8 mouse cellular contexts compared by ENCODE assay signal in genomic region chr9:27030763-27031100, GRCm38 (mm10). TPM values are rescaled to one million over a fixed set of nuclear protein-coding genes. Genes with fewer than 3 reads are reported as not detected.
DNase-seq lines count a peak whose midpoint lies in the region; ATAC-seq and TF ChIP-seq lines count a peak whose summit lies in the region.

No protein-coding gene starts in this region.

- H3K4me2 ChIP-seq in embryonic facial prominence, embryonic 12.5 days (replicated peaks): peak overlapping the region; percentile 88
- peak overlapping the region; percentile 61 for H3K4me2 ChIP-seq in intestine, embryonic 15.5 days (replicated peaks)
- H3K4me2 ChIP-seq in neural tube, embryonic 12.5 days (replicated peaks): peak overlapping the region; percentile 87

- H3K4me3 ChIP-seq in layer of hippocampus, adult 2 months: peak overlapping the region; percentile 100
- peak overlapping the region; percentile 98 for H3K4me3 ChIP-seq in embryonic facial prominence, embryonic 12.5 days
- peak overlapping the region; percentile 100 for H3K4me3 ChIP-seq in intestine, embryonic 15.5 days (replicated peaks)
- peak overlapping the region; percentile 95 for H3K4me3 ChIP-seq in neural tube, embryonic 12.5 days

- H3K9ac ChIP-seq in embryonic facial prominence, embryonic 12.5 days: peak overlapping the region; percentile 70
- peak overlapping the region; percentile 63 for H3K9ac ChIP-seq in intestine, embryonic 15.5 days
- peak overlapping the region; percentile 86 for H3K9ac ChIP-seq in neural tube, embryonic 12.5 days

- H3K9me3 ChIP-seq in embryonic facial prominence, embryonic 12.5 days: no peaks in the 10 kb centered on the region
- no peaks in the 10 kb centered on the region for H3K9me3 ChIP-seq in intestine, embryonic 15.5 days
- H3K9me3 ChIP-seq in neural tube, embryonic 12.5 days: no peaks in the 10 kb centered on the region

- TF ChIP-seq CTCF in layer of hippocampus, adult 2 months (conservative IDR thresholded peaks at IDR 0.05): no peak

- H3K36me3 ChIP-seq in embryonic facial prominence, embryonic 12.5 days: no peaks in the 10 kb centered on the region
- no peaks in the 10 kb centered on the region for H3K36me3 ChIP-seq in intestine, embryonic 15.5 days
- peaks cover 4% of the 10 kb centered on the region; the same call in 1 of the 2 replicates for H3K36me3 ChIP-seq in neural tube, embryonic 12.5 days

- ATAC-seq in embryonic facial prominence, embryonic 12.5 days (ENCODE audit: insufficient number of reproducible peaks, insufficient read depth, low FRiP score, low TSS enrichment): no peak
- ATAC-seq in intestine, embryonic 15.5 days: peak; percentile 44
- ATAC-seq in neural tube, embryonic 12.5 days (ENCODE audit: low FRiP score, low read depth): peak; percentile 19; the same call in 1 of the 2 replicates

- H3K4me1 ChIP-seq in embryonic facial prominence, embryonic 12.5 days: peaks cover 39% of the 10 kb centered on the region
- peaks cover 32% of the 10 kb centered on the region for H3K4me1 ChIP-seq in intestine, embryonic 15.5 days (replicated peaks)
- peaks cover 44% of the 10 kb centered on the region for H3K4me1 ChIP-seq in neural tube, embryonic 12.5 days

- WGBS in embryonic facial prominence, embryonic 12.5 days: under 1% methylated on average over 17 of the region's 17 CpGs
- under 1% methylated on average over 17 of the region's 17 CpGs for WGBS in intestine, embryonic 15.5 days
- under 1% methylated on average over 17 of the region's 17 CpGs for WGBS in neural tube, embryonic 12.5 days

- no peak for DNase-seq in layer of hippocampus, adult 2 months (ENCODE audit: low spot score in 2 of 2)
- no peak for DNase-seq in layer of hippocampus, postnatal 25 days (ENCODE audit: extremely low spot score in 1 of 2, low spot score in 1 of 2)
- no peak for DNase-seq in T-cell, adult 2 months (ENCODE audit: low spot score)
- DNase-seq in embryo, embryonic 11 days: no peak
- no peak for DNase-seq in frontal cortex, postnatal 14 days (ENCODE audit: low spot score in 2 of 2)

- no peaks in the 10 kb centered on the region for H3K27me3 ChIP-seq in embryonic facial prominence, embryonic 12.5 days
- H3K27me3 ChIP-seq in intestine, embryonic 15.5 days (replicated peaks): no peaks in the 10 kb centered on the region
- H3K27me3 ChIP-seq in neural tube, embryonic 12.5 days (replicated peaks): no peaks in the 10 kb centered on the region

- peak overlapping the region; percentile 94 for H3K27ac ChIP-seq in layer of hippocampus, adult 2 months
- 0 out of 2 replicates have a peak overlapping the region, but pooled peaks have one; percentile 90 for H3K27ac ChIP-seq in embryonic facial prominence, embryonic 12.5 days
- H3K27ac ChIP-seq in intestine, embryonic 15.5 days: peak overlapping the region; percentile 91
- peak overlapping the region; percentile 5; the same call in 1 of the 2 replicates for H3K27ac ChIP-seq in neural tube, embryonic 12.5 days

RNA-seq across cellular contexts. Expression of gene Ncapd3, which starts 0.8 kb away (rescaled TPM):
- 10 to 100 TPM; 18.8 to 19.6 TPM for total RNA-seq in layer of hippocampus, adult 2 months (2021)
- 10 to 100 TPM; 15.6 to 19.0 TPM for total RNA-seq in layer of hippocampus, postnatal 25 days (2021)
- 33.4 and 35.6 TPM in 2 replicates for polyA plus RNA-seq in embryonic facial prominence, embryonic 12.5 days (2016; fragmentation: Nextera tagmentation; extraction: Ambion mirVana)
- polyA plus RNA-seq in intestine, embryonic 15.5 days (2015; fragmentation: Nextera tagmentation; extraction: Ambion mirVana): 23.7 and 25.9 TPM in 2 replicates
- 24.8 and 27.6 TPM in 2 replicates for polyA plus RNA-seq in neural tube, embryonic 12.5 days (2016; fragmentation: Nextera tagmentation; extraction: Ambion mirVana)

RNA-seq across cellular contexts. Expression of gene Vps26b, which starts 0.9 kb away (rescaled TPM):
- 100 to 1,000 TPM; 106 to 111 TPM for total RNA-seq in layer of hippocampus, adult 2 months (2021)
- total RNA-seq in layer of hippocampus, postnatal 25 days (2021): 100 to 1,000 TPM; 111 to 114 TPM
- 47.6 and 49.3 TPM in 2 replicates for polyA plus RNA-seq in embryonic facial prominence, embryonic 12.5 days (2016; fragmentation: Nextera tagmentation; extraction: Ambion mirVana)
- polyA plus RNA-seq in intestine, embryonic 15.5 days (2015; fragmentation: Nextera tagmentation; extraction: Ambion mirVana): 30.9 and 32.3 TPM in 2 replicates
- polyA plus RNA-seq in neural tube, embryonic 12.5 days (2016; fragmentation: Nextera tagmentation; extraction: Ambion mirVana): 66.2 TPM in 2 replicates

RNA-seq across cellular contexts. Expression of gene Thyn1, which starts 31.2 kb away (rescaled TPM):
- total RNA-seq in layer of hippocampus, adult 2 months (2021): 100 to 1,000 TPM in 1 of 2 experiments, 10 to 100 TPM in 1; 98.7 to 107 TPM
- total RNA-seq in layer of hippocampus, postnatal 25 days (2021): 10 to 100 TPM; 94.3 to 98.7 TPM
- 151 and 155 TPM in 2 replicates for polyA plus RNA-seq in embryonic facial prominence, embryonic 12.5 days (2016; fragmentation: Nextera tagmentation; extraction: Ambion mirVana)
- 148 and 154 TPM in 2 replicates for polyA plus RNA-seq in intestine, embryonic 15.5 days (2015; fragmentation: Nextera tagmentation; extraction: Ambion mirVana)
- 128 and 136 TPM in 2 replicates for polyA plus RNA-seq in neural tube, embryonic 12.5 days (2016; fragmentation: Nextera tagmentation; extraction: Ambion mirVana)

RNA-seq across cellular contexts. Expression of gene Acad8, which starts 31.4 kb away (rescaled TPM):
- total RNA-seq in layer of hippocampus, adult 2 months (2021): 10 to 100 TPM; 37.6 to 40.7 TPM
- 10 to 100 TPM; 35.0 to 36.4 TPM for total RNA-seq in layer of hippocampus, postnatal 25 days (2021)
- 45.8 and 49.8 TPM in 2 replicates for polyA plus RNA-seq in embryonic facial prominence, embryonic 12.5 days (2016; fragmentation: Nextera tagmentation; extraction: Ambion mirVana)
- 34.7 and 36.6 TPM in 2 replicates for polyA plus RNA-seq in intestine, embryonic 15.5 days (2015; fragmentation: Nextera tagmentation; extraction: Ambion mirVana)
- 34.1 and 39.0 TPM in 2 replicates for polyA plus RNA-seq in neural tube, embryonic 12.5 days (2016; fragmentation: Nextera tagmentation; extraction: Ambion mirVana)

Comparison
In these comparisons a context has a peak if more than half of its experiments do, and no peak if none do; other contexts are left out.
1. H3K27ac ChIP-seq: peak in every context shown above with its lines; median percentile 94 in layer of hippocampus, adult 2 months; 91 in intestine, embryonic 15.5 days; 90 in embryonic facial prominence, embryonic 12.5 days; 5 in neural tube, embryonic 12.5 days.